Mouse (Mus musculus) G1E (cell line): ENCODE measurements around the gene Prdm10.

Source experiments
- CTCF ChIP-seq: IDR thresholded peaks from 2 replicates; pipeline ENCODE4 v1.5.1; 2012; ENCODE audit warnings: low read depth, low read length, inconsistent platforms, mixed read lengths
- TAL1 ChIP-seq: conservative IDR thresholded peaks from 2 replicates; pipeline ENCODE4 v1.6.1; 2012; ENCODE audit warnings: low read depth, low read length, inconsistent platforms, mixed read lengths

DNA sequence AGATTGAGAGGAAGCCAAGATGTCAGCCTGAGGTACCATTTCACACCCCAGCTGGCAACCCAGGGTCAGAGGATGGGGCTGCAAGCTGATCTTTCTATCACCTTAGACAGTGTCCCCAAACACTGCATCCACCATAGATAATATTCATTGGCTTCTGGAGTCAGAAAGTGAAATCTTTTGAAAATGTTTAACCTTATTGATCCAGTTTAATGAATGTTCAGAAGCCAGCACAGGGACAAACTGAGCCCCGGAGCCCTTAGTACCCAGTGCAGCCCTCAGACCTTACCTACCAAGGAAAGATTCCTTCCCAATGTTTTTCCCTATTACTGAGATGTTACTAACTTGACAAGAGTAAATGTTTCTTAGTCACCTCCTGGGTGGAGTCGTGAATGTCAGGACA is 41.8 kb upstream of the Prdm10 start:
- TF ChIP-seq TAL1 (no peak), CTCF (no peak)
